Comparison of ENCODE assay signal across 38 mouse cellular contexts in the genomic region with DNA sequence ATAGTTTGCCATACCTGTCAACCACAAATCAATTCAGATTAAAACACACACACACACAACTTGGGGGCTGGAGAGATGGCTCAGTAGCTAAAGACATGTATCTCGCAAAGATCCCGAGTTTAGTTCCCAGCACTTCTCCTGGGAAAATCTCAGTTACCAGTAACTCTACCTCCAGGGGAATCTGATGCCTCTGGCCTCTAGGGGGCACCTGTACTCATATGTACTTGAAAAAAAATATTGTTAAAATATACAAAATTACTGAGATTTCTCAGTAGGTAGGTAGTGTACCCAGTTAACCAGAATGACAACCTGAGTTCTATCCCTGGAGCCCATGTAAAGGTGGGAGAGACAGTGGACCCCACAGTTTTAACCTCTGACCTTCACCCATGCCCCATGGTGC. TPM values are rescaled to one million over a fixed set of nuclear protein-coding genes. Genes with fewer than 3 reads are reported as not detected.
A peak's percentile ranks its signal among the peaks of the same experiment; 100 is the strongest.
DNase-seq lines count a peak whose midpoint lies in the region; ATAC-seq and TF ChIP-seq lines count a peak whose summit lies in the region.
"Had no signal": no experiment of that assay in that cellular context is flagged by ENCODE, and none has a peak within 500 bp of the region (broad histone marks: within the 10 kb centered on the region; RNA-seq: fewer than 3 reads in every experiment).

No protein-coding gene starts in this region.

- no peak overlapping the region for H3K9ac ChIP-seq in liver, postnatal 0 days (replicated peaks)
- H3K9ac ChIP-seq: heart, embryonic 15.5 days; intestine, embryonic 15.5 days; limb, embryonic 13.5 days; liver, embryonic 12.5 days; midbrain, embryonic 12.5 days; stomach, embryonic 15.5 days had no signal

- H3K27ac ChIP-seq in liver, postnatal 0 days (ENCODE audit: low read depth) = no peak overlapping the region
- H3K27ac ChIP-seq: heart, embryonic 10.5 days; heart, embryonic 15.5 days; hindbrain, postnatal 0 days; intestine, embryonic 15.5 days; kidney, postnatal 0 days; limb, embryonic 13.5 days; liver, embryonic 12.5 days; midbrain, embryonic 12.5 days; stomach, embryonic 15.5 days had no signal

- 0 out of 2 replicates have a peak, but pooled peaks have one; percentile 9 for TF ChIP-seq CTCF in liver, postnatal 0 days (IDR thresholded peaks at IDR 0.05; ENCODE audit: low read depth)
- TF ChIP-seq CTCF in E14TG2a.4 (conservative IDR thresholded peaks at IDR 0.05; ENCODE audit: low read length) = peak; percentile 51

- intact Hi-C loops in left cerebral cortex, postnatal 14 days (cut with DNase I) = no loop called here

- H3K4me1 ChIP-seq in liver, postnatal 0 days (ENCODE audit: insufficient read depth) = no peaks in the 10 kb centered on the region
- H3K4me1 ChIP-seq in E14TG2a.4 (replicated peaks; ENCODE audit: low read depth, low read length) = no peaks in the 10 kb centered on the region
- H3K4me1 ChIP-seq: heart, embryonic 10.5 days; heart, embryonic 15.5 days; intestine, embryonic 15.5 days; limb, embryonic 13.5 days; liver, embryonic 12.5 days; midbrain, embryonic 12.5 days; stomach, embryonic 15.5 days had no signal

- 66% methylated on average over 2 of the region's 2 CpGs for WGBS in liver, postnatal 0 days (ENCODE audit: insufficient replicate concordance)

- no peaks in the 10 kb centered on the region for H3K27me3 ChIP-seq in liver, postnatal 0 days (ENCODE audit: insufficient read depth, low read length)
- H3K27me3 ChIP-seq in E14TG2a.4 (ENCODE audit: insufficient read depth, low read length) = no peaks in the 10 kb centered on the region
- H3K27me3 ChIP-seq: heart, embryonic 15.5 days; intestine, embryonic 15.5 days; limb, embryonic 13.5 days; liver, embryonic 12.5 days; midbrain, embryonic 12.5 days; stomach, embryonic 15.5 days had no signal

- H3K4me3 ChIP-seq in liver, postnatal 0 days (ENCODE audit: low read depth, low read length) = no peak overlapping the region
- H3K4me3 ChIP-seq in E14TG2a.4 (replicated peaks; ENCODE audit: low read length) = no peak overlapping the region
- H3K4me3 ChIP-seq: erythroblast, embryonic 14.5 days; heart, embryonic 10.5 days; heart, embryonic 15.5 days; intestine, embryonic 15.5 days; limb, embryonic 13.5 days; liver, embryonic 12.5 days; midbrain, embryonic 12.5 days; stomach, embryonic 15.5 days had no signal

- H3K4me2 ChIP-seq in liver, postnatal 0 days (ENCODE audit: low read depth, low read length) = no peak overlapping the region
- H3K4me2 ChIP-seq: heart, embryonic 15.5 days; intestine, embryonic 15.5 days; limb, embryonic 13.5 days; liver, embryonic 12.5 days; midbrain, embryonic 12.5 days; stomach, embryonic 15.5 days had no signal

- DNase-seq in liver, postnatal 0 days = no peak
- DNase-seq in liver (no peak), 416B (ENCODE audit: low read depth) (peak; percentile 8)
- DNase-seq in naive thymus-derived CD4-positive, alpha-beta T cell, adult 2 months (ENCODE audit: low read depth) = peak; percentile 5
- no peak for DNase-seq in right cerebral cortex, adult 18-20 months
- no peak for DNase-seq in left cerebral cortex, postnatal 14 days (ENCODE audit: low spot score in 2 of 2)
- DNase-seq: adrenal gland, adult 2 months; cerebellum, adult 2 months; cerebellum, postnatal 14 days; kidney, adult 2 months; kidney, postnatal 4 days; layer of hippocampus, adult 9-11 months; lung, adult 18-20 months; lung, postnatal 14 days; retina, postnatal 1 day; right cerebral cortex, postnatal 25 days; thymus, postnatal 14 days had no signal

- no peak for TF ChIP-seq EP300 in liver, postnatal 0 days (IDR thresholded peaks at IDR 0.05; ENCODE audit: low read depth)

- no peaks in the 10 kb centered on the region for H3K9me3 ChIP-seq in liver, postnatal 0 days (ENCODE audit: low read length)
- H3K9me3 ChIP-seq in E14TG2a.4 (ENCODE audit: low read length) = no peaks in the 10 kb centered on the region
- H3K9me3 ChIP-seq: heart, embryonic 10.5 days; heart, embryonic 15.5 days; intestine, embryonic 15.5 days; limb, embryonic 13.5 days; liver, embryonic 12.5 days; midbrain, embryonic 12.5 days; stomach, embryonic 15.5 days had no signal

- H3K36me3 ChIP-seq in liver, postnatal 0 days (replicated peaks; ENCODE audit: insufficient read depth, low read length) = no peaks in the 10 kb centered on the region
- no peaks in the 10 kb centered on the region for H3K36me3 ChIP-seq in E14TG2a.4 (ENCODE audit: insufficient read depth, low read length)
- H3K36me3 ChIP-seq: heart, embryonic 10.5 days; heart, embryonic 15.5 days; intestine, embryonic 15.5 days; limb, embryonic 13.5 days; liver, embryonic 12.5 days; midbrain, embryonic 12.5 days; stomach, embryonic 15.5 days had no signal

- no peak for ATAC-seq in liver, postnatal 0 days
- ATAC-seq: forebrain, embryonic 16.5 days; hindbrain, postnatal 0 days; intestine, embryonic 15.5 days; liver, embryonic 12.5 days had no signal

RNA-seq across cellular contexts. Expression of gene Drd3, which starts 5.4 kb away (rescaled TPM):
- not detected in 2 replicates for polyA plus RNA-seq in liver, postnatal 0 days (2015; fragmentation: Nextera tagmentation; extraction: Ambion mirVana)
- 1 to 10 TPM in 1 of 2 experiments, not detected in 1; 1.0 TPM for total RNA-seq in left cerebral cortex, postnatal 14 days (2021)
- total RNA-seq: adrenal gland, adult 2 months; adrenal gland, postnatal 4 days; gastrocnemius, adult 8-10 months; gastrocnemius, postnatal 4 days; heart, postnatal 25 days; megakaryocyte, adult 5-6 weeks had no signal
- polyA plus RNA-seq: embryonic facial prominence, embryonic 14.5 days; erythroblast, embryonic 14.5 days; forebrain, embryonic 16.5 days; heart, embryonic 10.5 days; heart, embryonic 15.5 days; hindbrain, embryonic 11.5 days; hindbrain, postnatal 0 days; intestine, embryonic 15.5 days; limb, embryonic 13.5 days; liver, embryonic 12.5 days; midbrain, embryonic 12.5 days; neural tube, embryonic 14.5 days; urinary bladder, adult 2 months had no signal

Comparison
In these comparisons a context has a peak if more than half of its experiments do, and no peak if none do; other contexts are left out.
1. DNase-seq: peak in 416B (single experiment) and naive thymus-derived CD4-positive, alpha-beta T cell, adult 2 months (single experiment); none in liver, postnatal 0 days (single experiment), liver (single experiment), right cerebral cortex, adult 18-20 months (single experiment) and left cerebral cortex, postnatal 14 days (0 of 2).